Mouse (Mus musculus): ENCODE data around the gene Nudt3.

- TF ChIP-seq POLR2A (IDR thresholded peaks at IDR 0.05; ENCODE audit: low read depth, low read length) (no peak), CTCF (IDR thresholded peaks at IDR 0.05; ENCODE audit: extremely low read depth, insufficient read depth, insufficient read length, insufficient replicate concordance) (no peak)
These were observed 45.8 kb downstream of the Nudt3 start for GRCm38 (mm10) chr17:27577468-27577867.
